Mouse (Mus musculus) layer of hippocampus, postnatal 36 days (tissue): ENCODE measurements at regions not wholly inside any gene's neighbourhood (a gene's known extent, or its start where the extent isn't known, plus 50 kb on each side); places are given as distances from the start of the nearest gene placed in this dataset.

ENCODE experiments used
- DNase-seq, 2 experiments: peaks; one replicate each; pipeline ENCODE4 v3.0.0; 2022

- DNase-seq, result no peak
These were observed 154.6 kb upstream of the Spdye4c start for GRCm38 (mm10) chr2:128436378-128436777.

GRCm38 (mm10) chr2:128437698-128438097 lies 153.3 kb upstream of the Spdye4c start:
- DNase-seq, result no peak

GRCm38 (mm10) chr2:128438161-128438822 lies 152.7 kb upstream of the Spdye4c start:
- DNase-seq, result no peak

GRCm38 (mm10) chr2:128438897-128439296 lies 152.1 kb upstream of the Spdye4c start:
- no peak for DNase-seq

GRCm38 (mm10) chr2:128444599-128445011 lies 146.4 kb upstream of the Spdye4c start:
- no peak for DNase-seq

- DNase-seq, result no peak
These were observed 145.6 kb upstream of the Spdye4c start for GRCm38 (mm10) chr2:128445443-128445842.

GRCm38 (mm10) chr2:128449294-128449693 lies 141.7 kb upstream of the Spdye4c start:
- no peak for DNase-seq

GRCm38 (mm10) chr2:128450045-128450444 lies 141.0 kb upstream of the Spdye4c start:
- no peak for DNase-seq

- no peak for DNase-seq
These were observed 139.3 kb upstream of the Spdye4c start for GRCm38 (mm10) chr2:128451554-128452239.

- DNase-seq, result no peak
These were observed 138.4 kb upstream of the Spdye4c start for GRCm38 (mm10) chr2:128452582-128452981.

GRCm38 (mm10) chr2:128454509-128454908 lies 136.5 kb upstream of the Spdye4c start:
- no peak for DNase-seq

GRCm38 (mm10) chr2:128457591-128458209 lies 133.3 kb upstream of the Spdye4c start:
- no peak for DNase-seq

- no peak for DNase-seq
These were observed 125.6 kb upstream of the Spdye4c start for GRCm38 (mm10) chr2:128465214-128465984.

GRCm38 (mm10) chr2:128467490-128468245 lies 123.3 kb upstream of the Spdye4c start:
- DNase-seq, result no peak

GRCm38 (mm10) chr2:128468323-128468722 lies 122.7 kb upstream of the Spdye4c start:
- DNase-seq, result no peak

GRCm38 (mm10) chr2:128470351-128470750 lies 120.7 kb upstream of the Spdye4c start:
- DNase-seq, result no peak

- no peak for DNase-seq
These were observed 117.6 kb upstream of the Spdye4c start for GRCm38 (mm10) chr2:128473241-128473954.

GRCm38 (mm10) chr2:128473997-128474396 lies 117.0 kb upstream of the Spdye4c start:
- DNase-seq, result no peak

GRCm38 (mm10) chr2:128477242-128477641 lies 113.8 kb upstream of the Spdye4c start:
- no peak for DNase-seq

- DNase-seq, result no peak
These were observed 99.7 kb upstream of the Spdye4c start for GRCm38 (mm10) chr2:128491217-128491877.

- no peak for DNase-seq
These were observed 97.1 kb upstream of the Spdye4c start for GRCm38 (mm10) chr2:128493871-128494270.
